Mouse (Mus musculus) cerebellum, adult 9-11 months (tissue): ENCODE measurements at regions not wholly inside any gene's neighbourhood (a gene's known extent, or its start where the extent isn't known, plus 50 kb on each side); places are given as distances from the start of the nearest gene placed in this dataset.
"Not testable (repeated sequence)": the region's sequence is repeated elsewhere in the genome, so short reads cannot be mapped to it uniquely, and the experiment has no call there.

Experiments
- DNase-seq: peaks from one replicate; pipeline ENCODE4 v3.0.0; 2022

DNA sequence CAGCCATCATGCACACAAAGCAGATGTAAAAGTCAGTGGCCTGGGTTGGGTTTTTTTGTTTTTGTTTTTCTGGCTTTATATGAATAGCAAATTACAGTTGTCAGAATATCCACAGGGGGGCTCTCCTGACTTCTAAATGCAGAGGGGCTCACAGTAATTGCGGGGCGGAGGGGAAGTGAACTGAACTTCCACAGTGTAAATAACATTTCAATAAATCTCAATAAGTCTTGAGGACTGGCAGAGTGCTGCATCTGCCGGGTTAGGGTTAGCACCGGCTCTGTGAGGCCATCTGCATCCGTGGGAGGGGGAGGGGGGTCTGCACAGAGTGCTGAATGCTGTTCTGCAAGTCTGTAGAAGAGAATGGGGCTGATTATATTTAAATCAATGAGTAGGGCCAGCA lies 50.3 kb upstream of the Arl4c start:
- no peak for DNase-seq

DNA sequence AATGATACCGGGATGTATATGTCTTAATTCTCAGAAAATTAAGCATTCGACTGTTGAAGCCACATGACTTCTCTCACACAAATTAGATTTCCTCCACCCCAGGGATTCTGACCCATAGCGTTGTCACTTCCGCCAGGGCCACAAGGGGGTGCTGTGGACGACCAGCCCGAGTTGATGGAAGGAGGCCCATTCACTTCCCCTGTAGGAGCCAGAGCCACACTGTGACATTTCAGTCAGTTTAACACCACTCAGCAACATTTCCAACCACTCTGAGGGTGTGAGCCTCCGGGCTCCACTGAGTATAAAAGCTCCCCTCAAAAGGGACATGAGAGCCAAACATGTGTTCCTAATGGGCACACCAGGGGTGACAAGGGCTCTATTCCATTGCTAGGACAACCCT lies 54.6 kb upstream of the Arl4c start:
- peak; percentile 25 for DNase-seq

DNA sequence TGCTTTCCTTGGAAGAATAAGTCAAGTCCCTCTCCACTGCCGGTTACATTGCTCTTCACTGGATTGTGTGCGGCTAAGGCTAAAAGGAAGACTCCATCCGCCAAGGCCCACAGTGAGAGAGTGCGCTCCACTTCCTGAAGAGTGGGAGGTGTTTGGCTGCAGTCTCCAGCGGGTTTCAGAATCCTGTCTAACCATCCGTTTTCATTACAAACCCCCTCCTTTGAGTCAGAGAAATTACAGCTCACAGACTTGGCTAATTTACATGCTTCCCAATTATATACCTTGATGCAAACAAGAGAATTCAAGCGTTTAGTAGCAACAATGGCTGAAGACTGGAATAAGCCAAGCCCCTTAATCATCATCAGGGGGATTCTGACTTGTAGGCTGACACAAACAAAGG lies 55.1 kb upstream of the Arl4c start:
- DNase-seq: no peak

DNA sequence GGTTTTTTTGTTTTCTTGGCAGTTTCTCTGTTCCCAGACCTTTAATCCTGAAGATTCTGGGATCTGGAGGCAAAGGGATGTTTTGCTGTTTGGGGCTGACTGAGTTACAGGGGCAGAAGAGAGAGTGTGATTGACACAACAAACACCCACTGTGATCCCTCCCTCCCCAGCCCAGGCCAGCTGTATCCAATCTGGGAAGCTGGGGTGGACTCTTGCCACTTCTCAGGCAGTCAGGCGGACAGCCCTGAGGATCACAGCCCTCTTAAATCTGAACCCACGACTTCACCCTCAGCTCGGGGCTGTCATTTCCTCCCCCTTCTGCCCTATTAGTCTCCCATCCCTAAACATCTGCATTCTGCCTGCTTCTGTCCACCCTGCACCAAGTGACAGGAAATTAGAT lies 55.7 kb upstream of the Arl4c start:
- DNase-seq: no peak

DNA sequence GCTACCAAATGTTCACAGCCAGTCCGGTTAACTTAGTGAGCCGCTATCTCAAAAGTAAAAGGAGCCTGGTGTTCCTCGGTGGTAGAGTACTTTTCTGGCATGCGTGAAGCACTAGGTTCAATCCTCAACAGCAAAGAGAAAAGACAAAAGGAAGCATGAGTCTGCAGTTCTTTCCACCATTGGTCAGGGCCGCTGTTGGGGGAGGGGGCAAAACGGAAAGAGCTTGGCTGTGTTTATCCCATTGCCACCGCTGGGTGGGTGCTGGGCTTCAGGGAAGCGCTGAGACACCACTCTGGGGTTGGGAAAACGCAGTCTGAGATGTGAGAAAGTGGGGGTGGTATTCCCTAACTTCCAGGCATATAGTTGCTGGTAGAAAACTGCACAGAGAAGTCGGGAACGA lies 58.6 kb upstream of the Arl4c start:
- no peak for DNase-seq

DNA sequence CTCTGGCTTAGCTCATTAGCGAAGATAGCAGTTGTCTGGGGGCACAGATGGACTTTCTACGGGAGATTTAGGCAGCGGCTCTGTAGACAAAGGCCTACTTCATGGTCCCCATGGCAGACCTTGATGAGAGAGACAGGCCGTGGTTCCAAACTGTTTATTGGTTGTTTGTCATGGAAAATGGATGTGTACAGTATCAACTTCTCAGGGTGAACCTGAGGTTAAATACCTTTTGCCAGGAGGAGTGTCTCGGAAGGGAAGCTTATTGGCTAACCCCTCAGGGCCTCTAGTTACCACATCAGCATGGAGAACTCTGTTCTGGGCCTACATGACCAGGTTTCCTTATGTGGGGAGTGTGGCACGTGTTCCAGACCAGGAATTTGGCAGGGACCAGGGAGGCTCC lies 59.1 kb upstream of the Arl4c start:
- DNase-seq: no peak

GRCm38 (mm10) chr1:88763725-88764364 lies 61.8 kb upstream of the Arl4c start:
- no peak for DNase-seq

DNA sequence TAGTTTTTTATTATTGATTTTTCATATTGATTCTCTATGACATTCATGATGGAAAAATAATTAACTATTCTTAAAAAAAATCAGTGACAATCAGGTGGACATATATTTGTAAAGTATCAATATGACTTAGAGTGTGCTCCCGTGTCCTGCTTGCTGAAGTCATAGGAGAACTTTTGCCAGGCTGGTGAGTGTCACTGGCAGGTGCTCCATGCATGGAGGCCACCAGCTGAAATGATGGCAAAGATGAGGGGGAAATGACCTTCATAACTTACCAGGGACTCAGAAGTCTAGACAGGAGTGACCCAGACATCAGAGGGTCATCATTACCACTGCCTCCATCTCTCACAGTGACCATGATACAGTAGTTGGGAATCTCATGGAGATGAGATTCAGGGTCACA lies 62.5 kb upstream of the Arl4c start:
- no peak for DNase-seq

DNA sequence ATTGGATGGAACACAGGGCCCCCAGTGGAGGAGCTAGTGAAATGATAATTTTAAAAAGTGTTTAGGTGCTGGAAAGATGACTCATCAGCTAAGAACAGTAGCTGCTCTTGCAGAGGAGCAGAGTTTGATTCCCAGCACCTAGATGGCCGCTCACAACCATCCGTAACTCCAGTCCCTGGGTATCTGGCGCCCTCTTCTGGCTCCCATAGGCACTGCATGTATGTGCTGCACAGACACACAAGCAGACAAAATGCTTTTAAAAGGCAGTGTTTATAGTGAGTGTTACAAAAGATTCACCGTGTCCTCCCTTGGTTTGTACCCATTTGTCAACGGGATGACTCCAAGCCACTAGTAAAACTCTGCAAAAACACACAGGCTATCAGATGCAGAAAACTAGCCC lies 75.0 kb upstream of the Arl4c start:
- no peak for DNase-seq

DNA sequence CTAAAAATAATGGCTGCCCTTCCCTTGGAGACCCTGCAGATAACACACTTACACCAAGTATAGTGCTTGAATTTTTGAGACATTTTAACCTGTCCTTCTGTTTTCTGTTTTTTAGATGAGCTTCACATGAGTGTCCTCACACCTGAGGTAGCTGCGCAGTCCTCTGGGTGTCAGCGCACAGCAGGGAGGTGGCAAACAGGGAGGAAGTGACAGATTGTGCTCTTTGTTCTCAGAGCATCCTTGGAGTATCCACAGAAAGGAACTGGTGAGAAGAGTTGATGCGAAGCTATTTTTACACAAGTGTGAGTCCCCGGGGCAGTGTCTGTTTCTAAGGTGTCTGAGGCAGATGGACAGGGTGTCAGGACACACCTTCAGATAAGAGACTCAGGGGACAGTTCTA lies 78.2 kb upstream of the Arl4c start:
- DNase-seq: peak; percentile 75

DNA sequence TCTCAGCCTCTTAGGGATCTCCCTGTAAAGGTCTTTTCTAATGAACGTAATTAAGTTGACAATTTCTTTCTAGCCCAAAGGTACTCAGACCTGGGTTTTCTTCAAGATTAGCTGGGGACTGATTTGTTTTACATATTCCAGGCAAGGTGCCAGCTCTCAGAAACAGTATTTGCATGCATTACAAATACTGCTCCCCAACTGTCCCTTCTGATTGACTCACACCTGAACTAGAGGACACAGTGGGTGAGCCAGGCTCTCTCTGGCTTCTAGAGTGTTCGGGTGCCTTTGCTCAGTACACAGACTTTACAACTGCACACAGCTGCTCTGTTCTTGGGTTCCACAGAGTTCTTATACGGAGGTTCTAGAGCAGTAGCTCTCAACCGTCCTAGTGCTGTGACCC lies 81.1 kb upstream of the Arl4c start:
- DNase-seq: no peak

- DNase-seq: no peak
Measured at GRCm38 (mm10) chr1:88784866-88785620, 83.0 kb upstream of the Arl4c start.

DNA sequence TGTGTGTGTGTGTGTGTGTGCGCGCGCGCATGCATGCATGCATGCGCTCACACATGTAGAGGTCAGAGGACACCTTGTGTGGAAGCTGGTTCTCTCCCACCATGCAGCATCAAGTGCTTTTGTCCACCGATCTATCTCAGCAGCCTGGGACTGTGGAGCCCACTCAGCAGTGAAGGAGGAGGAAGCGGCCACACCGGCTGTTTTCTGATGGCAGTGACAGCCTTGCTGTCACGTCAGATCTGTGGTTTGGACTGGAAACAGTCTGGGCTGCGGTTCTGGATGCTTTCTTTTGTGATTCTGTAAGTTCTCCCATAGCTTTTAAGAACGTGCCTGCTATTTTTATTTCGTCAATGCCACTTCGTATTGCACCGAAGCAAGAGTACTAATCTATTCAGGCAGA lies 84.0 kb upstream of the Arl4c start:
- DNase-seq: no peak

DNA sequence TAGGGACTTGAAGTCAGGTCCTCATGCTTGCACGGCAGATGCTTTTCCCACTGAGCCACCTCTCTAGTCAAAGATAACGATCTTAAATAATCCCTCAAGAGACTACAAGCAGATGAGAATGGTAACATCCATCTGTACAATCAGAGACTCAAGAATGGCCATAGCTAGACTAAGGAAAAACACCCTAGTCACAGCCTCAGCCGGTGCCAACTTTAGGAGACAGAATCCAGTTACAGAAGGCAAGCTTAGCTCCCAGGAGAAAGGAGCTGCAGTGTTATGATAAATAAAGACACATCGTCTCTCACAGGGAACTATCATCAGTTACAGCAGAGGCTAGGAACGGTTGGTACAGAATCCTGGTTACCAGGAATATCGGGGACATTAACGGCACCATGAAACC lies 88.7 kb upstream of the Arl4c start:
- no peak for DNase-seq

GRCm38 (mm10) chr1:88794926-88795325 lies 92.9 kb upstream of the Arl4c start:
- peak; percentile 68 for DNase-seq

GRCm38 (mm10) chr1:88798473-88798872 lies 96.5 kb upstream of the Arl4c start:
- no peak for DNase-seq

GRCm38 (mm10) chr1:88798874-88799273 lies 96.9 kb upstream of the Arl4c start:
- no peak for DNase-seq

DNA sequence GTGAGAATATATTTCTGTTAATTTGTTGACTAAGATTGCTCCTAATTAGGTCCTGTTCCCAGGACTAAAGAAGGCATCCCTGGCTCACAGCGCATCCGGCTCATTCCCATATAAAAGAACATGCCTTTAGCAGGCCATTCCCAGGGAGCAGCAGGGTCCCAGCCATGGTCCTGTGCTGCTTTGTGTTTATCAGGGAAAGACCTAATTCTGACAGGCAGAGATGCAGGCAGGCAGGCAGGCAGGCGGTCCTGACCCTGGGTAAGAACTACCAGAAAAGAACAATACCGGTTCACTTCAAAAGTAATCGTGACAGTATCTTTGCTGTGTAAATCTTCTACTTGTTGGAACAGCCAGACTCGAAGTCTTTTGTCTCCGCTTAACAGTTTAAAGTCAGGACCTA lies 97.3 kb upstream of the Arl4c start:
- DNase-seq: no peak

DNA sequence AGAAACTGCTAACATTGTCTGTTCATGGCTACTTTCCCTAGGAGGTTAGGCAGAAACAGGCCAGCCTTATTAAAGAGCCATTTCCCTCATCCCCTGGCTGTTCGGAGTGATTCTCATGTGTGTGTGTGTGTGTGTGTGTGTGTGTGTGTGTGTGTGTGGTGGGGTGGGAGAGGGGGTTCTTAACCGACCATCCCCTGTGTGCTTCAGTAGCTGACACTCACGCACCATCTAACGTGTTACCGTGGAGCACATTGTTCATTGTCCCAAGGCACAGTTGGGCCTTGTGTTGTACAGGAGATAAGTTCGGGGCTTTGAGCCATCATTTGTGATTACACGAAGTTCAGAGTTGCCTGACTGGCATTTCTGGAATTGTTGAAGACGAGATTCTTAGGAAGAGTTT lies 97.8 kb upstream of the Arl4c start:
- DNase-seq: no peak

DNA sequence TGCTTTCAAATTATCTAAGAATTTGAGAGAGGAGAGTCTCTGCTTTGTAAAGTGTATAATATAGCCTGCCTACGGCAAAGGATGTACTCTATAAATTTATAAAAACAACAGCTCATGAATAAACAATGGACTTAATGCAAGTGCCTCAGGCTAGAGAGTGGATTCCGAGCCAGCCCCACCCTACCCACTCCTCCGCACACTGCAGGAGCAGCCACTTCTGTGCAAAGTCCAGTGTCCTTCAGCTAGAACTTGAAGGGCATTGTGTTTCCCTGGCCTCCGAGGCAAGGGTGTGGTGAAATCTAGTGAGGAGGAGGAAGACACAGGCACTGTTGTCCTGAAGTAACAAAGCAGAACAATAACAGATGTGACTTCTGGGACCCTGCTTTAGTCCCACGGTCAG lies 98.4 kb upstream of the Arl4c start:
- no peak for DNase-seq

- DNase-seq: not testable (repeated sequence)
Measured at GRCm38 (mm10) chr1:88801151-88801550, 99.1 kb upstream of the Arl4c start.

DNA sequence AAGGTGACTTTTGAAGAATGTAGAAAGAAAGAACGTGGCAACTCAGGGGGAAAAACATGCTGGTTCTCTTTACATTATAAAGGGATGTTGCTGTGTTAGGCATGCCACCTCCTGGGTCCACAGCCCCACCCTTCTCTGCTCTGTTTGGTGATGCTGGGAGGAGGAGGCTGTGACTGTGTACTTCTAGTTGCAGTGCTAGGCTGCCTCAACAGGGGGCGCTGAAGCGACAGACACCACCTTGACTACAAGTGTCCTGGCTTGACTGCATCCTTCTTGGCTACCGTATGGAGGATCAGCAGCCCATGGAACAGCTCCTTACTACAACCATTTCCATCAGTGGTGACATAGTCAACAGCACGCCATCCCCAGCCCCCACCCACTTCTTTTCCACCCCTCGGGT lies 104.9 kb upstream of the Arl4c start:
- DNase-seq: peak; percentile 13

GRCm38 (mm10) chr1:88807901-88808300 lies 105.9 kb upstream of the Arl4c start:
- no peak for DNase-seq

- no peak for DNase-seq
Measured at GRCm38 (mm10) chr1:88808508-88808907, 106.5 kb upstream of the Arl4c start.

DNA sequence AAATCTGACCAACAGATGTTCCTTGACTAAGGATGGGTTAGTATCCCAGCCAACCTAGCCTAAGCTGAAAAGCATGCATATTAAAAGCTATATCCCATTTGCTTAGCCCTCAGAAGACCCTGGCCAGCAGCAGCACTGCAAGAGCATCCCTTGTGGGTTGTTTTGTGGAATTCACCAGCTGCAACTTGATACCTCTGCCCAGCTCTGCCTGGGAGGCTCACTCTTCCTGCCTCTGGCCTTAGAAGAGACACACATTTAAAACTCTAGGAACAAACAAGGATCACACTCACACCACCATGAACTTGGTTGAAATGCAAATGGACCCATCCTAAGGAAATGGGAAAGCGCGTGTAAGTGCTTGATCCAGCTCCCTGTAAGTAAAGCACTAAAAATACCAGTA lies 107.7 kb upstream of the Arl4c start:
- DNase-seq: no peak
